Mouse (Mus musculus) left cerebral cortex, adult 6 months (tissue): ENCODE measurements around the gene Cd151. TPM values are rescaled to one million over a fixed set of nuclear protein-coding genes. Genes with fewer than 3 reads are reported as not detected.

Experiments used
- long read RNA-seq, 2 experiments: library from polyadenylated mRNA; unstranded; transcript quantifications; one replicate each; pipeline ENCODE4 v2.0.0; 2019 to 2020
- polyA plus RNA-seq: library from polyadenylated mRNA; unstranded; fragments of <200 nt; fragmentation: Nextera tagmentation; gene quantifications from 2 replicates; pipeline ENCODE4 v1.2.3, GENCODE M21; 2021

Cd151 gene
- 19.9 and 43.0 TPM in 2 replicates for polyA plus RNA-seq
- long read RNA-seq, experiment 1, transcript Cd151-202 (8 exons, 1,865 nt), result minor isoform, 24 of 79 reads
- long read RNA-seq, experiment 1, transcript Cd151-201 (7 exons, 1,619 nt), result minor isoform, 5 of 79 reads
- long read RNA-seq, experiment 1, transcript Cd151-203 (8 exons, 1,708 nt), result major isoform, 37 of 79 reads
- long read RNA-seq, experiment 1, partial matches to known transcripts, result 5 of 79 reads
- long read RNA-seq, experiment 1, other reads (novel, unspliced or antisense), result 8 of 79 reads
- long read RNA-seq, experiment 2, transcript Cd151-202 (8 exons, 1,865 nt), result minor isoform, 19 of 55 reads
- long read RNA-seq, experiment 2, transcript Cd151-203 (8 exons, 1,708 nt), result major isoform, 31 of 55 reads
- long read RNA-seq, experiment 2, partial matches to known transcripts, result 4 of 55 reads
- long read RNA-seq, experiment 2, other reads (novel, unspliced or antisense), result 0 of 55 reads

GRCm38 (mm10) chr7:141467230-141468030 is at the start of gene Cd151:
TSS of gene Cd151 (plus strand) at chr7:141467392.

DNA sequence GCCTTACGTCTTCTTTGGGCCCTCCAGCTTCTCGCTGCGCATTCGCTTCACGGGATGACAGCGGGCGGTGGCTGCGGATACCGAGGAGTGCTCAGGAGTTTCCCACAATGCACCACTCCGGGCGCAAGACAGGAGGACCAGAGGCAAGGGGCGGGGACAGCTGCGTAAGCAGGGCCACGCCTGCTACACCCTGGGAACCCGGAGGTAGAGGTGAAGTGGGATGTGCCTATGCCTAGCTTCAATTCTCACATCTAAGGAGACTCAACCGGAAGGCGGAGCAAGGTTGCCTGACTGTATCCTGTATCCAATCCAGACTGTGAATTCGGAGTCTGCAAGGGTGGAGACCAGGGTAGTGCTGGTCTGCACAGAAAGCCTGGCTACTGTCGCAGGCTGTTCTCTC is 37.9 kb upstream of the Cd151 start, which contains the start of gene Cend1:
TSS of gene Cend1 (minus strand) at position 182 of the 400 bp plus-strand sequence.

DNA sequence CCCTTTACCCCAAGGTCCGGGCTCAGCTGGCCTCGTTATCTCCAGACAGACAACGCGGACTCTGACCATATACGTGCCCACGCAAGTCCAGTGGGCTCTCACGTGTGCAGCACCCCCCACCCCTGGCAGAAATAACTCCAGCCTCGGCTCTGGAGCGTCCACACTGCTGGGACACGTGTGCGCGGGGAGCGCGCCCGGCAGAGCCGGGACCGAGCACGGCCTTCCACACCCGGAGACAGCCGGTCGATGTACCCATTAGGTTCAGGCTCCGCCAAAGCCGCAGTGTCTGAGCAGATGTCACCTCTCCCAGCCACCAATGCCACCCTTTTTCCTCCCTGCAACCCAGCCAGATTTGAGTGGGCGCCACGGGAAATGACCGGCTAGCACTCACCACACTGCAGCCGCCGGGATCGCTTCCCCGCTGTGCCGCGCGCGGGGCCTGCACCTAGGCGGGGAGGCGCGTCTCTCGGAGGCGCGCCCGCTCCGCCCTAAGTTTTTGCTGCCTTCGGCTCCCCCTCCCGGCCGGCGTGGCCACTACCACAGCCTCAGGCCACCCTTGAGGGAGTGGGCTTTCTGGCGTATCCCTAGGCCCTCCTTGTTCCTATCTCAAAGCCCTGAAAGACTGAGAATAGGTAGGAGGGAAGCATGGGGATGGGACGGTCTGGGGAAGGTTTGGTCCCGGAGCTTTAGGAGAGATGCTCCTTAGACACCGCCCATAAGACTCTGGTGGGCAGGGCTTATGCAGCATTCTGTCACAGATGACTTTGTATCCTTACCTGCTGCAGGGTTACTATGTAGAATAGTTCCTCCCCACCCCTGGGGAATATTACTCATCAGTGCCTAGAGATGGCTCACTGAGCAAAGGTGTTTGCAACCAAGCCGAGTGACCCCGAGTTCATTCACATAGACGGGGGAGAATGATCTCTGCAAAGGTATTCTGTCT is 29.7 kb upstream of the Cd151 start, which contains the start of gene Slc25a22:
TSS of gene Slc25a22 (minus strand) at position 715 of the 943 bp plus-strand sequence.

GRCm38 (mm10) chr7:141443828-141444237 is 23.4 kb upstream of the Cd151 start, which contains the start of gene Pidd1:
TSS of gene Pidd1 (minus strand) at chr7:141444025.

DNA sequence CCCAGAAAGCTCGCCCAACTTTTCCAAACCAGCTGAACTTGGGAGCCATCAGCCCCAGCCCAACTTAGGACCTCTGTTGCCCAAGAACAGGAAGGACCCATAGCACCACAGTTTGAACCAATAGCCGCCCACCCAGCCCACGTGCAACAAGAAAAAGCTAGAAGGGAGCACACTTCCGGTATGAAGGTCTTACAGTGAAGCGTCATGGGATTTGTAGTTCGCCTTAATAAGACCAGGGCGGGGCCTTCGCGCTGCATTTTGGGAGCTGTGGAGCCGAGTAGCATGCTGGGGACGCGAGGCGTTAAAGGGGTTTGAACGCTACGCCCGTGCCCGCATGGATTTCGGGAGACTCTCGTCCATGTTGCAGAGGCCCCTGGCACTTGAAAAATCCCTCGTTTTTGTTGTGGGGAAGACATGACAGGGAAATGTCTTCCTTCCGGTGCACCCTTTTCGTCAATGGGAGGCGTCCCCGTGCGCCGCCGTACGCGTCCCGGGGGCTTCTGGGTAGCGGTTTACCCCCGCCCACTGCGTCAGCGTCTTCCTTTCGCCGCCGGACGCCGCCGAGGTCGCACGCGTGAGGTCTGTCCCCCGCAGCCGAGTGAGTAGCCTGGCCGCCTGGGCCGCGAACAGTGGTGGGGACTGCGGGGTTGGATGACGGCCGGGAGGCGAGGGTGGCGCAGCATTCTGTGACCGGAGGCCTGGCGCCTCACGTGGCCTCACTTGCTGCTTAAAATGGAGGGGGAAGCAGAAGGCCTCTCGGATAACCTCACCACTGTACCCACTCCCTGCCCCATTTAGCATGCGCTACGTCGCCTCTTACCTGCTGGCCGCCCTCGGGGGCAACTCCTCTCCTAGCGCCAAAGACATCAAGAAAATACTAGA is 19.8 kb upstream of the Cd151 start, which contains the start of gene Rplp2:
TSS of gene Rplp2 (plus strand) at position 261 of the 882 bp plus-strand sequence.

GRCm38 (mm10) chr7:141454967-141455551 is 12.1 kb upstream of the Cd151 start, which contains the start of gene Pnpla2:
TSS of gene Pnpla2 (plus strand) at chr7:141455198.

GRCm38 (mm10) chr7:141460391-141461113 is 6.6 kb upstream of the Cd151 start, which contains the start of gene Cracr2b:
TSS of gene Cracr2b (plus strand) at chr7:141461094.

DNA sequence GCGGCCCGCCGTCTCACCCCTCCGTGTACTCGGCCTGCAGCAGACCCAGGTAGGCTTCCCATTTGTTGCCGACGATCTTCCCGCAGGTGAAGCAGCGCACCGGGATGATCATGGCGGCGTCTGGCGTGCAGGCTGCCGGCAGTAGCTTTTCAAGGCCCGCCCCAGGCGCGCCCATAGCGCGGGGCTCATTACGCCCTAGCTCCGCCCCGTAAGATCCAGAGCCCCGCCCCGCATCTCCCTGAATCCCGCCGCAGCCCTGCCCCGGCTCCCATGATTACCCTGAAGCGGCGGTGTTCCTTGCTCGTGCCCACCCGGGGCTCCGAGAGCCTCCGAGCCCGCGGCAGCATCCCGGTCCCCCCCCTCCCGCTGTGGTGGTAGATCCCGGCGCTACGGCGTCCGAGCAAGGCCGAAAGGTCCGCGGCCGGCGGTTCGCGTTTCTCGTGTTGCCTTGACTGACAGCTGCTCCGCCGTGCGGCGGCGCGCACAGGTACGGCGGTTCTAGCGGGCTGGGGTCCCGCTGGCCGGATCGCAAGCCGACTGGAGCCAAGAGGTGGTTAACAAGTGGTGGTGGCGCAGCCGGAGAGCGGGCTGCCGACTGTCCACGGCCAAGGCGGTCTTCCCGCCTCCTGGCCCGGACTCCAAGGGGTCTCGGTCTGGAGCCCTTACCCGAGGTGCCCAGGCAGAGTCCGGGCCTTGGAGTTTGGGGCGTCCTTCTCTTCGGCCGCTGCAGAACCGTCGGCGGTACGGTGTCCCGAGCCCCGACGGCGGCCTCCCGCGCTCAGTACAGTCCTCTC is 8.0 kb downstream of the Cd151 start, which contains the start of the genes Polr2l and Tspan4:
TSS of gene Polr2l (minus strand) at position 122 of the 794 bp plus-strand sequence.
TSS of gene Tspan4 (plus strand) at position 230 of the 794 bp plus-strand sequence.

Other genes starting within 250 kb of the Cd151 start
- 17.9 and 20.5 TPM in 2 replicates for gene Phrf1, start 238.6 kb upstream of the Cd151 start, polyA plus RNA-seq
- 2.1 and 4.0 TPM in 2 replicates for gene Irf7, start 200.9 kb upstream of the Cd151 start, polyA plus RNA-seq
- not detected in 2 replicates for gene Cdhr5, start 190.6 kb upstream of the Cd151 start, polyA plus RNA-seq
- 0.45 and 0.78 TPM in 2 replicates for gene Sct, start 188.3 kb upstream of the Cd151 start, polyA plus RNA-seq
- gene Drd4, start 175.4 kb upstream of the Cd151 start, polyA plus RNA-seq, result 0.55 and 0.61 TPM in 2 replicates
- 54.9 and 58.5 TPM in 2 replicates for gene Deaf1, start 139.7 kb upstream of the Cd151 start, polyA plus RNA-seq
- gene Tmem80, start 139.7 kb upstream of the Cd151 start, polyA plus RNA-seq, result 33.0 and 33.7 TPM in 2 replicates
- gene Eps8l2, start 128.5 kb upstream of the Cd151 start, polyA plus RNA-seq, result 3.2 and 5.2 TPM in 2 replicates
- gene Taldo1, start 75.2 kb upstream of the Cd151 start, polyA plus RNA-seq, result 241 and 260 TPM in 2 replicates
- 38.8 and 54.8 TPM in 2 replicates for gene Gatd1, start 53.3 kb upstream of the Cd151 start, polyA plus RNA-seq
- 211 and 240 TPM in 2 replicates for gene Cend1, start 37.9 kb upstream of the Cd151 start, polyA plus RNA-seq
- gene Slc25a22, start 29.5 kb upstream of the Cd151 start, polyA plus RNA-seq, result 82.6 and 134 TPM in 2 replicates
- 0.28 and 0.41 TPM in 2 replicates for gene Pidd1, start 23.4 kb upstream of the Cd151 start, polyA plus RNA-seq
- gene Rplp2, start 20.0 kb upstream of the Cd151 start, polyA plus RNA-seq, result 2,138 and 2,186 TPM in 2 replicates
- gene Pnpla2, start 12.2 kb upstream of the Cd151 start, polyA plus RNA-seq, result 14.2 and 16.1 TPM in 2 replicates
- 3.8 and 5.6 TPM in 2 replicates for gene Cracr2b, start 6.3 kb upstream of the Cd151 start, polyA plus RNA-seq
- 81.1 and 93.5 TPM in 2 replicates for gene Polr2l, start 7.7 kb downstream of the Cd151 start, polyA plus RNA-seq
- 24.3 and 26.7 TPM in 2 replicates for gene Tspan4, start 7.8 kb downstream of the Cd151 start, polyA plus RNA-seq
- 50.6 and 67.4 TPM in 2 replicates for gene Chid1, start 72.5 kb downstream of the Cd151 start, polyA plus RNA-seq
- gene Ap2a2, start 94.8 kb downstream of the Cd151 start, polyA plus RNA-seq, result 81.2 and 127 TPM in 2 replicates
- not detected in 2 replicates for gene Muc6, start 187.9 kb downstream of the Cd151 start, polyA plus RNA-seq
- gene Muc2, start 222.9 kb downstream of the Cd151 start, polyA plus RNA-seq, result not detected in 2 replicates